Mouse (Mus musculus) ES-Bruce4 (cell line): ENCODE measurements around the gene Fbp2.

Experiments used
- CTCF ChIP-seq: IDR thresholded peaks from one replicate; pipeline ENCODE4 v1.8.1; 2011; ENCODE audit warnings: low read depth, low read length
- EP300 ChIP-seq: IDR thresholded peaks from 2 replicates; pipeline ENCODE4 v1.6.1; 2011; ENCODE audit warnings: low read depth, low read length; ENCODE audit not compliant: insufficient read depth
- POLR2A ChIP-seq: IDR thresholded peaks from one replicate; pipeline ENCODE4 v1.8.1; 2011; ENCODE audit warnings: low read length; ENCODE audit not compliant: insufficient read depth

- TF ChIP-seq POLR2A (no peak), CTCF (no peak), EP300 (no peak)
Measured at GRCm38 (mm10) chr13:62870605-62871004, 12.4 kb upstream of the Fbp2 start.
